Mouse (Mus musculus) gastrocnemius, postnatal 10 days (tissue): ENCODE data around the gene Kcnj1. TPM values are rescaled to one million over a fixed set of nuclear protein-coding genes. Genes with fewer than 3 reads are reported as not detected.

Source experiments
- DNase-seq: peaks from one replicate; pipeline ENCODE4 v3.0.0; 2021; ENCODE audit warnings: mixed read lengths
- long read RNA-seq, 2 experiments: library from polyadenylated mRNA; stranded (forward); transcript quantifications; one replicate each; pipeline ENCODE4 v2.0.0; 2021
- total RNA-seq, 2 experiments: library from RNA; stranded (reverse); gene quantifications; 2 replicates each; pipeline ENCODE4 v1.2.3; 2021

Gene Kcnj1
- total RNA-seq: not detected
- long read RNA-seq, experiment 1: 0 reads
- long read RNA-seq, experiment 2: 0 reads

GRCm38 (mm10) chr9:32372202-32372601 is at the start of gene Kcnj1:
Gene Kcnj1, plus strand, starts transcription at chr9:32372493.
- DNase-seq: no peak

GRCm38 (mm10) chr9:32323610-32324009 is 48.7 kb upstream of the Kcnj1 start:
- no peak for DNase-seq

GRCm38 (mm10) chr9:32328777-32329176 is 43.5 kb upstream of the Kcnj1 start:
- DNase-seq: no peak

GRCm38 (mm10) chr9:32331162-32331561 is 41.1 kb upstream of the Kcnj1 start:
- DNase-seq: no peak

GRCm38 (mm10) chr9:32335389-32336150 is 36.7 kb upstream of the Kcnj1 start:
- DNase-seq: no peak

- no peak for DNase-seq
Measured at GRCm38 (mm10) chr9:32340831-32341230, 31.5 kb upstream of the Kcnj1 start.

- no peak for DNase-seq
Measured at GRCm38 (mm10) chr9:32342929-32343328, 29.4 kb upstream of the Kcnj1 start.

GRCm38 (mm10) chr9:32344051-32344450 is 28.2 kb upstream of the Kcnj1 start, which contains the start of gene Kcnj5:
Gene Kcnj5, minus strand, starts transcription at chr9:32344350.
- DNase-seq: no peak

GRCm38 (mm10) chr9:32344489-32344888 is 27.8 kb upstream of the Kcnj1 start:
- no peak for DNase-seq

GRCm38 (mm10) chr9:32348096-32348495 is 24.2 kb upstream of the Kcnj1 start:
- DNase-seq: no peak

- DNase-seq: no peak
Measured at GRCm38 (mm10) chr9:32349344-32349743, 22.9 kb upstream of the Kcnj1 start.

- DNase-seq: peak; percentile 81
Measured at GRCm38 (mm10) chr9:32350332-32350731, 22.0 kb upstream of the Kcnj1 start.

- DNase-seq: no peak
Measured at GRCm38 (mm10) chr9:32360770-32361169, 11.5 kb upstream of the Kcnj1 start.

GRCm38 (mm10) chr9:32368812-32369211 is 3.5 kb upstream of the Kcnj1 start:
- no peak for DNase-seq

GRCm38 (mm10) chr9:32369388-32369787 is 2.9 kb upstream of the Kcnj1 start:
- DNase-seq: no peak

GRCm38 (mm10) chr9:32373656-32374055 is 1.4 kb downstream of the Kcnj1 start:
- no peak for DNase-seq

GRCm38 (mm10) chr9:32376031-32376430 is 3.7 kb downstream of the Kcnj1 start:
- no peak for DNase-seq

GRCm38 (mm10) chr9:32376863-32377590 is 4.7 kb downstream of the Kcnj1 start:
- DNase-seq: no peak

GRCm38 (mm10) chr9:32384906-32385305 is 12.6 kb downstream of the Kcnj1 start:
- DNase-seq: no peak

GRCm38 (mm10) chr9:32388120-32388519 is 15.8 kb downstream of the Kcnj1 start:
- no peak for DNase-seq

- DNase-seq: no peak
Measured at GRCm38 (mm10) chr9:32391092-32391491, 18.8 kb downstream of the Kcnj1 start.

GRCm38 (mm10) chr9:32391701-32392100 is 19.4 kb downstream of the Kcnj1 start:
- DNase-seq: no peak

GRCm38 (mm10) chr9:32392716-32393115 is 20.4 kb downstream of the Kcnj1 start:
- DNase-seq: no peak

GRCm38 (mm10) chr9:32394761-32395161 is 22.5 kb downstream of the Kcnj1 start:
- DNase-seq: no peak
